Mouse (Mus musculus) megakaryocyte, embryonic 14.5 days (primary cell): ENCODE results near the gene Trim80.

Experiments
- FLI1 ChIP-seq: IDR thresholded peaks from 2 replicates; pipeline ENCODE4 v1.6.1; 2012; ENCODE audit warnings: low read length, inconsistent platforms, mixed read lengths
- GATA1 ChIP-seq: IDR thresholded peaks from 3 replicates; pipeline ENCODE4 v1.6.1; 2012; ENCODE audit warnings: mixed read lengths, low read length, inconsistent platforms, borderline replicate concordance

- TF ChIP-seq GATA1 (no peak), FLI1 (no peak)
Observed at GRCm38 (mm10) chr11:115450176-115450575, 9.8 kb downstream of the Trim80 start.
